Mouse (Mus musculus) kidney, postnatal 14 days (tissue): Measurements from ENCODE around the gene Cd7.

Experiments
- DNase-seq: peaks from one replicate; pipeline ENCODE4 v3.0.0; 2022; ENCODE audit warnings: mixed read lengths

Cd7 gene

DNA sequence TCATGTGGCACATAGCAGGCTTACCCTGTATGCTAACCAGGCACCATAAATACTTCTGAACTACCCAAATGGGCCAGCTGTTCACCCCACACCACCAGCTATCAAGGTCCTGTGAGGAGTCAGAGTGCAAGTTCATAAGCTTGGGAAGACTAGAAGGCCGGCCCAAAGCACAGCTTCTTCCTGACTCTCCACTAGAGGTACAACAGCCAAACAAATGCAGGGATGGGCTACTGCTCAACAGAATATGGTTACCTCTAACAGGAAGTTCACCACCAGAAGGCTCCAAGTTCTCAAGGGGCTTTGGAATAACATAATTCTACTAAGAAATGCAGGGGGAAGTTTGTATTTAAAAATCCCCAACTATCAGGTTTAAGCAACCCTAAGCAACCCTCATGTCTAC is 49.7 kb downstream of the Cd7 start:
- DNase-seq, result no peak

DNA sequence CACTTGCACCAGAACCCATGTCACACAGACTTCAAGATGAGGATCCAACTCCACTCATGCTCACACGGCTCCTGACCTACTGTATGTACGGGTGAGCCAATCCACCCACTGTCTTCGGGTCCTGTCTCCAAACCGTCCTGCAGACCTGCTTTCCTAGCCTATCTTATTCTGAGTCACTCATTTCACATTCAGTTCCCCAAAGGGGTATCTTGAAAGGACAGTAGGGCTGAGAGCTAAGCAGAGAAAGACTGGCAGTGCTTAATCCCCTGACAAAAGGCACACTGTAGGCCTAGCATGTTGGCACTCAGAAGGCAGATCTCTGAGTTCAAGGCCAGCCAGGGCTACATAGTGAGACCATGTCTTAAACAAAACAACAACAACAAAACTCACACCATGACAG is 50.8 kb downstream of the Cd7 start:
- no peak for DNase-seq

DNA sequence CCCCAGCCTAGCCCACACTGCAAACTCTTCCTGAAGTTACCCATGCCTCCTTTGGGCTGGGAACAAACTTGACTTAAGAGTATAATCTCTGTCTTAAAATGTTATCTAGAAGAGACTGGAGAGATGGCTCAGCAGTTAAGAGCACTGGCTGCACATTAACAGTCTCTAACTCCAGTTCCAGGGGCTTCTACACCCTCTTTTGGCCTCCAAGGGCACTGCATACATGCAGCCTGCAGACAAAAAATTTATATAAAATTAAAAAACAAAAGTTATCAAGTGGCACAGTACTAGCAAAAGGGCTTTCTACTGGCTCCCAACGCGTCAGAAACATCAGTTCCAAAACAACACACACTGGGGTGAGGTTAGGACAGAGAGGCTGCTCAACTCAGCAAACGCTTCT is 51.6 kb downstream of the Cd7 start:
- DNase-seq, result no peak
